Mouse (Mus musculus) lung, adult 2 months (tissue): ENCODE measurements at regions not wholly inside any gene's neighbourhood (a gene's known extent, or its start where the extent isn't known, plus 50 kb on each side); places are given as distances from the start of the nearest gene placed in this dataset.

ENCODE experiments used
- DNase-seq: peaks from one replicate; pipeline ENCODE4 v3.0.0; 2022
- H3K4me1 ChIP-seq: fragments of 200-500 bp; 2 replicates; pipeline ENCODE4 v1.6.1; 2011; ENCODE audit warnings: low read length; ENCODE audit not compliant: control insufficient read depth, insufficient read depth
- H3K4me3 ChIP-seq: fragments of 200-500 bp; replicated peaks from 2 replicates; pipeline ENCODE3; 2011; ENCODE audit warnings: low read depth, mild to moderate bottlenecking, control low read depth, low read length; ENCODE audit errors: extremely low read depth
- CTCF ChIP-seq: fragments of 200-500 bp; IDR thresholded peaks from 2 replicates; pipeline ENCODE4 v1.5.1; 2011; ENCODE audit warnings: mild to moderate bottlenecking, low read length, control low read depth; ENCODE audit not compliant: insufficient read depth
- POLR2A ChIP-seq: fragments of 200-500 bp; IDR thresholded peaks from 2 replicates; pipeline ENCODE4 v1.6.1; 2011; ENCODE audit warnings: low read depth, mild to moderate bottlenecking, control low read depth, low read length, borderline replicate concordance; ENCODE audit errors: extremely low read depth
- WGBS: fragments of 180-500 bp; shearing (Covaris S2); methylation state at CpG from one replicate; pipeline ENCODE4 v1.1.7; 2018; 5-methylcytosine and 5-hydroxymethylcytosine counted together

- Histone ChIP-seq H3K4me3 (no peak overlapping the region), H3K4me1 (no peaks in the 10 kb centered on the region)
- DNase-seq, result no peak
- 85% methylated on average over 8 of the region's 8 CpGs for WGBS
- TF ChIP-seq POLR2A (no peak), CTCF (no peak)
Measured at GRCm38 (mm10) chr7:37242476-37242875, 531.0 kb downstream of the Zfp536 start.

GRCm38 (mm10) chr7:37246156-37246555 is 527.3 kb downstream of the Zfp536 start:
- TF ChIP-seq POLR2A (no peak), CTCF (no peak)
- Histone ChIP-seq H3K4me3 (no peak overlapping the region), H3K4me1 (no peaks in the 10 kb centered on the region)
- DNase-seq, result no peak
- WGBS, result 82% methylated on average over 4 of the region's 4 CpGs

- Histone ChIP-seq H3K4me3 (no peak overlapping the region), H3K4me1 (no peaks in the 10 kb centered on the region)
- TF ChIP-seq CTCF, result no peak
- no peak for TF ChIP-seq POLR2A
- WGBS, result 75% methylated on average over 9 of the region's 9 CpGs
- no peak for DNase-seq
Measured at GRCm38 (mm10) chr7:37254431-37254830, 519.0 kb downstream of the Zfp536 start.

GRCm38 (mm10) chr7:37255840-37256239 is 517.6 kb downstream of the Zfp536 start:
- no peak for DNase-seq
- WGBS, result 19% methylated on average over 3 of the region's 3 CpGs
- TF ChIP-seq POLR2A (no peak), CTCF (no peak)
- no peak overlapping the region for H3K4me3 ChIP-seq
- no peaks in the 10 kb centered on the region for H3K4me1 ChIP-seq

GRCm38 (mm10) chr7:37259293-37259692 is 514.1 kb downstream of the Zfp536 start:
- Histone ChIP-seq H3K4me3 (no peak overlapping the region), H3K4me1 (no peaks in the 10 kb centered on the region)
- 49% methylated on average over 6 of the region's 6 CpGs for WGBS
- TF ChIP-seq POLR2A (no peak), CTCF (0 out of 2 replicates have a peak, but pooled peaks have one; percentile 13)
- DNase-seq, result no peak

GRCm38 (mm10) chr7:37262846-37263245 is 510.6 kb downstream of the Zfp536 start:
- TF ChIP-seq CTCF, result no peak
- TF ChIP-seq POLR2A, result no peak
- 47% methylated on average over 3 of the region's 3 CpGs for WGBS
- no peaks in the 10 kb centered on the region for H3K4me1 ChIP-seq

GRCm38 (mm10) chr7:37267404-37267803 is 506.0 kb downstream of the Zfp536 start:
- TF ChIP-seq CTCF (no peak), POLR2A (no peak)
- no peak overlapping the region for H3K4me3 ChIP-seq
- no peaks in the 10 kb centered on the region for H3K4me1 ChIP-seq
- no peak for DNase-seq
- WGBS, result 79% methylated on average over 4 of the region's 4 CpGs

More at GRCm38 (mm10) chr7:37262846-37263245, 510.6 kb downstream of the Zfp536 start:
- H3K4me3 ChIP-seq, result no peak overlapping the region
- no peak for DNase-seq

- no peaks in the 10 kb centered on the region for H3K4me1 ChIP-seq
- no peak for DNase-seq
- WGBS, result 78% methylated on average over 3 of the region's 3 CpGs
- TF ChIP-seq CTCF, result no peak
- no peak for TF ChIP-seq POLR2A
- no peak overlapping the region for H3K4me3 ChIP-seq
Measured at GRCm38 (mm10) chr7:37270841-37271240, 502.6 kb downstream of the Zfp536 start.

GRCm38 (mm10) chr7:37290018-37290417 is 483.4 kb downstream of the Zfp536 start:
- TF ChIP-seq CTCF (no peak), POLR2A (no peak)
- Histone ChIP-seq H3K4me3 (no peak overlapping the region), H3K4me1 (no peaks in the 10 kb centered on the region)
- WGBS, result 33% methylated on average over 5 of the region's 5 CpGs
- DNase-seq, result no peak

GRCm38 (mm10) chr7:37290493-37291045 is 482.9 kb downstream of the Zfp536 start:
- Histone ChIP-seq H3K4me1 (no peaks in the 10 kb centered on the region), H3K4me3 (no peak overlapping the region)
- TF ChIP-seq POLR2A, result no peak
- no peak for TF ChIP-seq CTCF
- WGBS, result 34% methylated on average over 19 of the region's 19 CpGs
- DNase-seq, result no peak
